Mouse (Mus musculus): ENCODE results near the gene Grip1. TPM values are rescaled to one million over a fixed set of nuclear protein-coding genes. Genes with fewer than 3 reads are reported as not detected.

Gene Grip1
- polyA plus RNA-seq, 1 experiment from 2014 or later = 1.7 TPM

- Histone ChIP-seq H3K9me3 (no peaks in the 10 kb centered on the region), H3K4me3 (replicated peaks) (no peak overlapping the region), H3K4me1 (replicated peaks) (no peaks in the 10 kb centered on the region), H3K27me3 (replicated peaks) (no peaks in the 10 kb centered on the region), H3K36me3 (no peaks in the 10 kb centered on the region), H3K9ac (no peak overlapping the region), H3K4me2 (replicated peaks) (no peak overlapping the region), H3K27ac (no peak overlapping the region)
- 85% methylated on average over 7 of the region's 7 CpGs for WGBS
- ATAC-seq = no peak
These were observed 17.8 kb upstream of the Grip1 start for GRCm38 (mm10) chr10:119435818-119436217.

GRCm38 (mm10) chr10:119437319-119437718, 16.3 kb upstream of the Grip1 start:
- Histone ChIP-seq H3K36me3 (no peaks in the 10 kb centered on the region), H3K9me3 (no peaks in the 10 kb centered on the region), H3K4me3 (replicated peaks) (no peak overlapping the region), H3K9ac (no peak overlapping the region), H3K27me3 (replicated peaks) (no peaks in the 10 kb centered on the region), H3K4me1 (replicated peaks) (no peaks in the 10 kb centered on the region), H3K27ac (no peak overlapping the region), H3K4me2 (replicated peaks) (no peak overlapping the region)
- ATAC-seq = no peak
- WGBS = 80% methylated on average over 3 of the region's 3 CpGs

- H3K4me2 ChIP-seq (replicated peaks) = no peak overlapping the region
- WGBS = 31% methylated on average over 6 of the region's 6 CpGs
- H3K36me3 ChIP-seq = no peaks in the 10 kb centered on the region
- H3K9ac ChIP-seq = no peak overlapping the region
- no peaks in the 10 kb centered on the region for H3K4me1 ChIP-seq (replicated peaks)
- no peak overlapping the region for H3K27ac ChIP-seq
- H3K9me3 ChIP-seq = no peaks in the 10 kb centered on the region
- no peaks in the 10 kb centered on the region for H3K27me3 ChIP-seq (replicated peaks)
- H3K4me3 ChIP-seq (replicated peaks) = no peak overlapping the region
- no peak for ATAC-seq
These were observed 11.9 kb upstream of the Grip1 start for GRCm38 (mm10) chr10:119441743-119442142.

- peak; percentile 83 for ATAC-seq
- no peaks in the 10 kb centered on the region for H3K9me3 ChIP-seq
- no peaks in the 10 kb centered on the region for H3K27me3 ChIP-seq (replicated peaks)
- H3K36me3 ChIP-seq = no peaks in the 10 kb centered on the region
- H3K4me2 ChIP-seq (replicated peaks) = peak overlapping the region; percentile 35
- H3K4me3 ChIP-seq (replicated peaks) = no peak overlapping the region
- 64% methylated on average over 14 of the region's 14 CpGs for WGBS
- no peaks in the 10 kb centered on the region for H3K4me1 ChIP-seq (replicated peaks)
- H3K27ac ChIP-seq = no peak overlapping the region
- no peak overlapping the region for H3K9ac ChIP-seq
These were observed 6.2 kb upstream of the Grip1 start for GRCm38 (mm10) chr10:119447392-119447914.

GRCm38 (mm10) chr10:119447930-119448329, 5.7 kb upstream of the Grip1 start:
- WGBS = 73% methylated on average over 3 of the region's 3 CpGs
- H3K4me1 ChIP-seq (replicated peaks) = no peaks in the 10 kb centered on the region
- peak; percentile 82 for ATAC-seq
- H3K9me3 ChIP-seq = no peaks in the 10 kb centered on the region
- no peak overlapping the region for H3K9ac ChIP-seq
- H3K27ac ChIP-seq = no peak overlapping the region
- no peaks in the 10 kb centered on the region for H3K36me3 ChIP-seq
- peak overlapping the region; percentile 35 for H3K4me2 ChIP-seq (replicated peaks)
- no peaks in the 10 kb centered on the region for H3K27me3 ChIP-seq (replicated peaks)
- H3K4me3 ChIP-seq (replicated peaks) = no peak overlapping the region

- H3K4me2 ChIP-seq (replicated peaks) = 0 out of 2 replicates have a peak overlapping the region, but pooled peaks have one; percentile 99
- H3K27ac ChIP-seq = no peak overlapping the region
- H3K9me3 ChIP-seq = no peaks in the 10 kb centered on the region
- H3K36me3 ChIP-seq = no peaks in the 10 kb centered on the region
- H3K4me1 ChIP-seq (replicated peaks) = peaks cover 8% of the 10 kb centered on the region; the same call in 1 of the 2 replicates
- ATAC-seq = no peak
- no peak overlapping the region for H3K9ac ChIP-seq
- H3K27me3 ChIP-seq (replicated peaks) = no peaks in the 10 kb centered on the region
- peak overlapping the region; percentile 76 for H3K4me3 ChIP-seq (replicated peaks)
- 56% methylated on average over 5 of the region's 5 CpGs for WGBS
These were observed 932 bp upstream of the Grip1 start for GRCm38 (mm10) chr10:119452698-119453097.

GRCm38 (mm10) chr10:119454106-119454667, 557 bp downstream of the Grip1 start:
- Histone ChIP-seq H3K9me3 (no peaks in the 10 kb centered on the region), H3K9ac (peak overlapping the region; percentile 69), H3K4me1 (replicated peaks) (peaks cover 8% of the 10 kb centered on the region; the same call in 1 of the 2 replicates), H3K36me3 (no peaks in the 10 kb centered on the region), H3K27me3 (replicated peaks) (no peaks in the 10 kb centered on the region), H3K27ac (peak overlapping the region; percentile 67; the same call in 1 of the 2 replicates), H3K4me2 (replicated peaks) (peak overlapping the region; percentile 99), H3K4me3 (replicated peaks) (peak overlapping the region; percentile 76)
- peak; percentile 77 for ATAC-seq
- WGBS = under 1% methylated on average over 47 of the region's 57 CpGs

GRCm38 (mm10) chr10:119454668-119455542, 1.3 kb downstream of the Grip1 start:
- Histone ChIP-seq H3K27ac (peak overlapping the region; percentile 67; the same call in 1 of the 2 replicates), H3K4me1 (replicated peaks) (peaks cover 8% of the 10 kb centered on the region; the same call in 1 of the 2 replicates), H3K36me3 (no peaks in the 10 kb centered on the region), H3K9ac (peak overlapping the region; percentile 69), H3K9me3 (no peaks in the 10 kb centered on the region), H3K27me3 (replicated peaks) (no peaks in the 10 kb centered on the region), H3K4me3 (replicated peaks) (peak overlapping the region; percentile 76), H3K4me2 (replicated peaks) (peak overlapping the region; percentile 99)
- peak; percentile 15; the same call in 1 of the 2 replicates for ATAC-seq
- WGBS = 1% methylated on average over 28 of the region's 31 CpGs

GRCm38 (mm10) chr10:119455543-119455940, 1.9 kb downstream of the Grip1 start:
- no peaks in the 10 kb centered on the region for H3K36me3 ChIP-seq
- no peak overlapping the region for H3K9ac ChIP-seq
- peaks cover 8% of the 10 kb centered on the region; the same call in 1 of the 2 replicates for H3K4me1 ChIP-seq (replicated peaks)
- peak overlapping the region; percentile 99 for H3K4me2 ChIP-seq (replicated peaks)
- peak overlapping the region; percentile 76 for H3K4me3 ChIP-seq (replicated peaks)
- WGBS = 21% methylated on average over 10 of the region's 10 CpGs
- H3K9me3 ChIP-seq = no peaks in the 10 kb centered on the region
- H3K27me3 ChIP-seq (replicated peaks) = no peaks in the 10 kb centered on the region
- no peak overlapping the region for H3K27ac ChIP-seq
- no peak for ATAC-seq

- Histone ChIP-seq H3K4me2 (replicated peaks) (no peak overlapping the region), H3K9me3 (no peaks in the 10 kb centered on the region), H3K4me1 (replicated peaks) (peaks cover 8% of the 10 kb centered on the region; the same call in 1 of the 2 replicates), H3K36me3 (no peaks in the 10 kb centered on the region), H3K9ac (no peak overlapping the region), H3K4me3 (replicated peaks) (no peak overlapping the region), H3K27ac (no peak overlapping the region), H3K27me3 (replicated peaks) (no peaks in the 10 kb centered on the region)
- no peak for ATAC-seq
- WGBS = 83% methylated on average over 5 of the region's 5 CpGs
These were observed 3.5 kb downstream of the Grip1 start for GRCm38 (mm10) chr10:119457121-119457520.

GRCm38 (mm10) chr10:119458991-119459390, 5.4 kb downstream of the Grip1 start:
- no peaks in the 10 kb centered on the region for H3K36me3 ChIP-seq
- no peak for ATAC-seq
- no peak overlapping the region for H3K27ac ChIP-seq
- WGBS = 91% methylated on average over 2 of the region's 2 CpGs
- no peaks in the 10 kb centered on the region for H3K9me3 ChIP-seq
- no peak overlapping the region for H3K4me3 ChIP-seq (replicated peaks)
- no peak overlapping the region for H3K9ac ChIP-seq
- H3K4me1 ChIP-seq (replicated peaks) = peaks cover 8% of the 10 kb centered on the region; the same call in 1 of the 2 replicates
- H3K4me2 ChIP-seq (replicated peaks) = no peak overlapping the region
- no peaks in the 10 kb centered on the region for H3K27me3 ChIP-seq (replicated peaks)

GRCm38 (mm10) chr10:119463345-119463744, 9.7 kb downstream of the Grip1 start:
- no peak overlapping the region for H3K9ac ChIP-seq
- no peaks in the 10 kb centered on the region for H3K36me3 ChIP-seq
- 78% methylated on average over 7 of the region's 7 CpGs for WGBS
- no peak overlapping the region for H3K4me2 ChIP-seq (replicated peaks)
- H3K9me3 ChIP-seq = no peaks in the 10 kb centered on the region
- H3K4me3 ChIP-seq (replicated peaks) = no peak overlapping the region
- ATAC-seq = no peak
- H3K4me1 ChIP-seq (replicated peaks) = no peaks in the 10 kb centered on the region
- no peak overlapping the region for H3K27ac ChIP-seq
- no peaks in the 10 kb centered on the region for H3K27me3 ChIP-seq (replicated peaks)

All from intestine, embryonic 15.5 days (tissue).